Mouse (Mus musculus) liver, adult 2 months (tissue): ENCODE results near the gene Epb41l5.

Experiments used
- CTCF ChIP-seq: fragments of 200-500 bp; IDR thresholded peaks from 2 replicates; pipeline ENCODE4 v1.5.1; 2011; ENCODE audit warnings: low read depth, low read length, control low read depth
- POLR2A ChIP-seq: fragments of 200-500 bp; IDR thresholded peaks from 2 replicates; pipeline ENCODE4 v1.6.1; 2011; ENCODE audit warnings: low read length, control low read depth; ENCODE audit not compliant: insufficient read depth; ENCODE audit errors: extremely low read depth

DNA sequence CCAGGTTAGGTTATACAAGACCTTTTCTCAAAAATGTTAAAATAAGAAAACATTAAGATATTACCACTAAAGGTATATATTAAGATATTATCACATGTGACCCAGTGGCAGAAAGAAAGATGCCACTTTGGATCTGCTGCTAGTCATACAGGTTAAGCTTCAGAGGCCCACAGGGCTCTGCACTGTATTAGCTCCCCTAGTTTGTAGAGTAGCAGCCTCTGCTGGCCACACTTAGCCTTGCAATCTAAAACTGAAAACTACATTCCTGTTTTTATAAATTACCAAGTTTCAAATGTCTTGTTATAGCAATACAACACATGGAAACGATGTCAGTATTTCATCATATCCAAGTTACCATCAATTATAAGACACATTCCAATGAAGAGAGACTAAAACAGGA, 26.2 kb upstream of the Epb41l5 start:
- TF ChIP-seq CTCF (peak; percentile 65), POLR2A (no peak)
